Mouse (Mus musculus) stomach, postnatal 0 days (tissue): ENCODE measurements at regions not wholly inside any gene's neighbourhood (a gene's known extent, or its start where the extent isn't known, plus 50 kb on each side); places are given as distances from the start of the nearest gene placed in this dataset.

Experiments used
- CTCF ChIP-seq: IDR thresholded peaks from 2 replicates; pipeline ENCODE4 v1.5.1; 2016; ENCODE audit warnings: antibody characterized with exemption, low read depth, mild to moderate bottlenecking, moderate library complexity
- EP300 ChIP-seq: optimal IDR thresholded peaks from 2 replicates; pipeline ENCODE3; 2016; ENCODE audit warnings: antibody characterized with exemption

DNA sequence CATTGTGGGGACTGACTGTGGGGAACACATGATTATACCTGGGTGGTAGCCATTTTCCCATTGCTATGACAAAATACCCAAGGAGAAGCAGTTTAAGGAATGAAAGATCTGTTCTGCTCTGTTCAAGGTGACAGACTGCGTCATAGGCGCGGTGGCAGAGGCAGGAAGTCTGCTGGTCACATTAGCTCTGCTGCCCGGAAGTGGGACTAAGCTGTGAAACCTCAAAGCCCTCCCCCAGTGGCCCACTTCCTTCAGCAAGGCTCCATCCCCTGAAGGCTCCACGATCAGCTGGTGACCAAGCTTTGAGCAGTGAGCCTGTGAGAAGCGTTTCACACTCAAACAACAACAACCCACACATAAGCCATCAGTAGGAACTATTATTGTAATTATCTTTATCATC lies 221.8 kb downstream of the Prex1 start:
- TF ChIP-seq CTCF (no peak), EP300 (no peak)
